Mouse (Mus musculus): ENCODE measurements around the gene Pcsk4. TPM values are rescaled to one million over a fixed set of nuclear protein-coding genes. Genes with fewer than 3 reads are reported as not detected.
"Not testable (repeated sequence)": the region's sequence is repeated elsewhere in the genome, so short reads cannot be mapped to it uniquely, and the experiment has no call there.

Pcsk4 gene
- polyA plus RNA-seq, 1 experiment from 2014 or later = 2.6 TPM

GRCm38 (mm10) chr10:80345929-80346328, 16.6 kb upstream of the Pcsk4 start:
- not testable (repeated sequence) for H3K27ac ChIP-seq (replicated peaks); H3K4me2 ChIP-seq (replicated peaks); ATAC-seq (replicated peaks); H3K9ac ChIP-seq (replicated peaks); H3K36me3 ChIP-seq; H3K4me3 ChIP-seq; H3K9me3 ChIP-seq
- Histone ChIP-seq H3K27me3 (peaks cover 94% of the 10 kb centered on the region), H3K4me1 (peaks cover 35% of the 10 kb centered on the region)
- 73% methylated on average over 6 of the region's 6 CpGs for WGBS

GRCm38 (mm10) chr10:80345122-80345521, 15.8 kb upstream of the Pcsk4 start:
- Histone ChIP-seq H3K9ac (replicated peaks) (no peak overlapping the region), H3K36me3 (no peaks in the 10 kb centered on the region), H3K4me2 (replicated peaks) (no peak overlapping the region), H3K9me3 (no peaks in the 10 kb centered on the region), H3K4me1 (peaks cover 38% of the 10 kb centered on the region), H3K4me3 (no peak overlapping the region), H3K27me3 (peaks cover 96% of the 10 kb centered on the region), H3K27ac (replicated peaks) (no peak overlapping the region)
- WGBS = 2% methylated on average over 16 of the region's 16 CpGs
- ATAC-seq (replicated peaks) = no peak

DNA sequence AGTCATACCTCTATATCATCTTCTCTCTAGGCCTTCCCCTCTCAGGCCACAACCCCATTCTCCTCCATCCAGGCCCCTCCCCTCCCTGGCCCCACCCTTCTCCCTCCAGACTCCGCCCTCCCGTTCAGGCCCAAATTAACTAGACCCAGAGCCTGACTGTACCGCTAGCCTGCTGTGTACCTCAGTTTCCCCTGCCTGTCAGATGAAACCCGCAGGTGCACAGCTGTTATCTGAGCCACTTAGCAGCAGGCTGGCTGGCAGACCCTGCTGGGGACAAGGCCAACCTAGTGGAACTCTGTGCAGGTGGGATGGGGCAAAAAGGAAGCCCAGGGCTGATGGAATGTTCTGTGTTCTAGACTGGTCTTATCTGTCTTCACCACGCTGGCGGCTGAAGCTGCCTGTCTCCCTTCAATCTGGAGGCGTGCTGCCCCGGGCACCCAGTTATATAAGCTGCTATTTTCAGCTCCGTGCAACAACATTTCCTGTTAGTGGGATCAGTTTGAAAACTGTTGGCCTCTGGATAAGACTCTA, 14.9 kb upstream of the Pcsk4 start:
- Histone ChIP-seq H3K36me3 (no peaks in the 10 kb centered on the region), H3K9ac (replicated peaks) (no peak overlapping the region), H3K4me2 (replicated peaks) (no peak overlapping the region), H3K27me3 (peaks cover 92% of the 10 kb centered on the region), H3K4me3 (no peak overlapping the region), H3K27ac (replicated peaks) (no peak overlapping the region), H3K4me1 (peaks cover 38% of the 10 kb centered on the region), H3K9me3 (no peaks in the 10 kb centered on the region)
- WGBS = 40% methylated on average over 9 of the region's 9 CpGs
- no peak for ATAC-seq (replicated peaks)

GRCm38 (mm10) chr10:80343425-80343895, 14.2 kb upstream of the Pcsk4 start:
- no peaks in the 10 kb centered on the region for H3K36me3 ChIP-seq
- WGBS = 27% methylated on average over 13 of the region's 13 CpGs

GRCm38 (mm10) chr10:80342749-80343424, 13.6 kb upstream of the Pcsk4 start:
- H3K4me2 ChIP-seq (replicated peaks) = peak overlapping the region; percentile 46
- H3K9ac ChIP-seq (replicated peaks) = no peak overlapping the region
- ATAC-seq (replicated peaks) = peak; percentile 78
- H3K4me1 ChIP-seq = peaks cover 30% of the 10 kb centered on the region
- H3K4me3 ChIP-seq = peak overlapping the region; percentile 36
- peaks cover 79% of the 10 kb centered on the region for H3K27me3 ChIP-seq
- H3K27ac ChIP-seq (replicated peaks) = no peak overlapping the region
- H3K36me3 ChIP-seq = no peaks in the 10 kb centered on the region
- H3K9me3 ChIP-seq = no peaks in the 10 kb centered on the region
- WGBS = under 1% methylated on average over 26 of the region's 33 CpGs

More at GRCm38 (mm10) chr10:80343425-80343895, 14.2 kb upstream of the Pcsk4 start:
- peaks cover 34% of the 10 kb centered on the region for H3K4me1 ChIP-seq
- peak overlapping the region; percentile 36 for H3K4me3 ChIP-seq
- H3K27me3 ChIP-seq = peaks cover 84% of the 10 kb centered on the region
- H3K27ac ChIP-seq (replicated peaks) = no peak overlapping the region
- H3K9ac ChIP-seq (replicated peaks) = 0 out of 2 replicates have a peak overlapping the region, but pooled peaks have one; percentile 19
- 0 out of 2 replicates have a peak, but pooled peaks have one; percentile 4 for ATAC-seq (replicated peaks)
- no peaks in the 10 kb centered on the region for H3K9me3 ChIP-seq
- H3K4me2 ChIP-seq (replicated peaks) = peak overlapping the region; percentile 46

GRCm38 (mm10) chr10:80342305-80342748, 13.0 kb upstream of the Pcsk4 start:
- Histone ChIP-seq H3K27ac (replicated peaks) (no peak overlapping the region), H3K4me1 (peaks cover 25% of the 10 kb centered on the region), H3K4me2 (replicated peaks) (peak overlapping the region; percentile 46), H3K9me3 (no peaks in the 10 kb centered on the region), H3K27me3 (peaks cover 73% of the 10 kb centered on the region), H3K4me3 (peak overlapping the region; percentile 36), H3K9ac (replicated peaks) (no peak overlapping the region), H3K36me3 (no peaks in the 10 kb centered on the region)
- peak; percentile 27 for ATAC-seq (replicated peaks)
- WGBS = under 1% methylated on average over 26 of the region's 26 CpGs

GRCm38 (mm10) chr10:80341491-80342304, 12.4 kb upstream of the Pcsk4 start:
- H3K27me3 ChIP-seq = peaks cover 69% of the 10 kb centered on the region
- 0 out of 2 replicates have a peak, but pooled peaks have one; percentile 9 for ATAC-seq (replicated peaks)
- no peaks in the 10 kb centered on the region for H3K9me3 ChIP-seq
- peak overlapping the region; percentile 36 for H3K4me3 ChIP-seq
- H3K9ac ChIP-seq (replicated peaks) = no peak overlapping the region
- H3K27ac ChIP-seq (replicated peaks) = no peak overlapping the region
- H3K36me3 ChIP-seq = no peaks in the 10 kb centered on the region
- peak overlapping the region; percentile 46 for H3K4me2 ChIP-seq (replicated peaks)
- 2% methylated on average over 47 of the region's 47 CpGs for WGBS
- peaks cover 25% of the 10 kb centered on the region for H3K4me1 ChIP-seq

DNA sequence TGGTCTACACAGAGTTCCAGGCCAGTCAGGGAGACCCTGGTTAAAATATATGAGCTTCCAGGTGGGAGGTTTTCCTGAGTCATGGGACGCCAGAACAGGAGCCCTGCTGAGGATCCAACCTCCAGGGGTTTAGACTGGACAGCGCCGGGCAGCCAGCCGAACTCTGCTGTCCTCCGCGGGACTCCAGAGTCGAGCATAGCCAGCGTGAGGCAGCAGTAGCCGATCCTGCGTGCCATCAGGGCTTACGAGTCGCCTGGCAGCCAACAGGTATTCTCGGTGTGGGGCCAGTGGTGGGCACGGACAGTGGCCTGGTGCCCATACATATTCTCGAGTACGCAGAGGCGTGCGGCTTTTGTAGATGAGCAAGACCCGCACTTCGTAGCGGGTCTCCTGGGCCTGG, 11.7 kb upstream of the Pcsk4 start:
- 10% methylated on average over 21 of the region's 21 CpGs for WGBS
- ATAC-seq (replicated peaks) = no peak
- Histone ChIP-seq H3K4me2 (replicated peaks) (no peak overlapping the region), H3K36me3 (no peaks in the 10 kb centered on the region), H3K4me3 (no peak overlapping the region), H3K27ac (replicated peaks) (no peak overlapping the region), H3K9me3 (no peaks in the 10 kb centered on the region), H3K4me1 (peaks cover 25% of the 10 kb centered on the region), H3K9ac (replicated peaks) (no peak overlapping the region), H3K27me3 (peaks cover 64% of the 10 kb centered on the region)

- WGBS = 24% methylated on average over 19 of the region's 19 CpGs
- Histone ChIP-seq H3K27ac (replicated peaks) (no peak overlapping the region), H3K4me3 (no peak overlapping the region), H3K4me1 (peaks cover 25% of the 10 kb centered on the region), H3K27me3 (peaks cover 55% of the 10 kb centered on the region), H3K9ac (replicated peaks) (no peak overlapping the region), H3K36me3 (no peaks in the 10 kb centered on the region), H3K9me3 (no peaks in the 10 kb centered on the region), H3K4me2 (replicated peaks) (no peak overlapping the region)
- ATAC-seq (replicated peaks) = peak; percentile 36; the same call in 1 of the 2 replicates
Observed at GRCm38 (mm10) chr10:80339941-80340750, 10.8 kb upstream of the Pcsk4 start.

DNA sequence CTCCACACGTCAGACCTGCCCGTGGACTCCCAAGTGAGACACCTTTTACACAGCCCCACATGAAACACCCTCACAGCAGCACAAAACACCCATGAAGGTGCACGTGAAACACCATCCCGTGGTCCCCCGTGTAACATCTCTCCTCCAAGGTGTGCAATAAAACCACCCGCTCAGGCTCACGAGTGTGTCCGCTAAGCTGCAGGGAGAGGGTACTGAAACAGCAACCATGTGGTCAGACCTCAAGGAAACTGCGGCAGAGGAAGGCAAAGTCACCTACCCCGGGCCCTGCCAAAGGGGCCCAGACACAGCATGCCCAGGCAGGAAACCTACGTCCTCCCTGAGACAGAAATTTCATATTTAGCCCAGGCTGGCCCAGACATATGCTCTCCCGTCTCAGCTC, 7.0 kb upstream of the Pcsk4 start:
- H3K4me2 ChIP-seq (replicated peaks) = no peak overlapping the region

GRCm38 (mm10) chr10:80332525-80332989, 3.3 kb upstream of the Pcsk4 start:
- no peak for ATAC-seq (replicated peaks)
- Histone ChIP-seq H3K4me3 (no peak overlapping the region), H3K27me3 (peaks cover 7% of the 10 kb centered on the region; the same call in 1 of the 2 replicates), H3K4me1 (peaks cover 15% of the 10 kb centered on the region), H3K9me3 (no peaks in the 10 kb centered on the region), H3K9ac (replicated peaks) (no peak overlapping the region), H3K36me3 (no peaks in the 10 kb centered on the region), H3K4me2 (replicated peaks) (no peak overlapping the region), H3K27ac (replicated peaks) (no peak overlapping the region)
- 89% methylated on average over 5 of the region's 5 CpGs for WGBS

More for the DNA sequence above, 7.0 kb upstream of the Pcsk4 start:
- no peaks in the 10 kb centered on the region for H3K9me3 ChIP-seq
- H3K4me3 ChIP-seq = no peak overlapping the region
- peaks cover 23% of the 10 kb centered on the region for H3K27me3 ChIP-seq
- no peak for ATAC-seq (replicated peaks)
- peaks cover 3% of the 10 kb centered on the region; the same call in 1 of the 2 replicates for H3K4me1 ChIP-seq
- WGBS = 91% methylated on average over 12 of the region's 12 CpGs
- no peak overlapping the region for H3K9ac ChIP-seq (replicated peaks)
- H3K36me3 ChIP-seq = no peaks in the 10 kb centered on the region
- no peak overlapping the region for H3K27ac ChIP-seq (replicated peaks)

Data from forebrain, embryonic 15.5 days (tissue).